Mouse (Mus musculus) spleen, adult 12 weeks (tissue): ENCODE measurements at regions not wholly inside any gene's neighbourhood (a gene's known extent, or its start where the extent isn't known, plus 50 kb on each side); places are given as distances from the start of the nearest gene placed in this dataset.

Experiments used
- DNase-seq: peaks from one replicate; pipeline ENCODE4 v3.0.0; 2022; ENCODE audit warnings: low spot score

DNA sequence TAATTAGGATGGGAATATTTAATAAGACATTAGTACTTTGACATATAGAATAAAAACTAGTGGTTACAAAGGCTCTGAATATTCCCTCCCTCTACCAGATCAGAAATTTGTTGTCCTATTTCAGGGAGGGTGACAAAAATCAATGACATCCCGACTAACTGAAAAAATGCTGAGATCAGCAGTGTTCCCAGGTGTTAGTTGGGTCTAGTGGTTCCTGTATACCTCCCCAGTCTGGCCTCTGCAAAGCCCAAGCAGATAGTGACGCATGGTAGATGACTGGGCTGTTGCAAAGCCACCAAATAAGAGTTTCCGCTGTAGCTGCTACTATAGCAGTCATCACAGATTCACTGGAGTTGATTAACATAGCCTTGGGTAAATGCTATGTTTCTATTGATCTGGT lies 59.9 kb upstream of the Gm4791 start:
- DNase-seq = no peak

DNA sequence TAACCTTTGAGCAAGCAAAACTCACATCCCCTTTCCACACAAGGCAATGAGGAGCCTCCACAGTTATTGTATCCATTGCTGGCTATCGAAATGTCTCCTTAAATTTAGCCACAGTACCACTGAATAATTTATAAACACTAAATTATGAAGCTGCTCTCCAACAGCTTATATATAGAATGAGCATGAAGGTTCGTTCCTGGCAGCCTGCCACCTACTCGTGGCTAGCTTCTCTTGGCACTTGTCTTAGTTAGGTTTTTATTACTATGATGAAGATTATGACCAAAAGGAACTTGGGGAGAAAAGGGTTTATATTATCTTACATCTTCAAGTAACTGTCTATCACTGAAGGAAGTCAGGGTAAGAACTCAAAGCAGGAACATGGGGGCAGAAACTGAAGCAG lies 72.9 kb upstream of the Gm4791 start:
- DNase-seq = no peak

DNA sequence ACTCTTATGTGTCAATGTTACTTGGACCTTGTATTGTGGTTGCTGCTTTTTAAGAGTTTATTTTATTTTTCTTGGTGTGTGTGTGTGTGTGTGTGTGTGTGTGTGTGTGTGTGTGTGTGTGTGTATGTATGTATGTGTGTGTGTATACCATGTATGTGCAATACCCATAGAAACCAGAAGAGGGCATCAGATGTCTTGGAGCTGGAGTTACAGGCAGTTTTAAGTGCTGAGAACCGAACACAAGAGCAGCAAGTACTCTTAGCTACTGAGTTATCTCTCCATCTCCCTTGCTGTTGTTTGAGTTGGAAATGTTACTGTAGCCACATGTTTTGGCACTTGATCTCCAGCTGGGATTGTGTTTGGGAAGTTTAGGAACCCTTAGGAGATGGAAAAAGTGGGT lies 78.5 kb upstream of the Gm4791 start:
- no peak for DNase-seq

DNA sequence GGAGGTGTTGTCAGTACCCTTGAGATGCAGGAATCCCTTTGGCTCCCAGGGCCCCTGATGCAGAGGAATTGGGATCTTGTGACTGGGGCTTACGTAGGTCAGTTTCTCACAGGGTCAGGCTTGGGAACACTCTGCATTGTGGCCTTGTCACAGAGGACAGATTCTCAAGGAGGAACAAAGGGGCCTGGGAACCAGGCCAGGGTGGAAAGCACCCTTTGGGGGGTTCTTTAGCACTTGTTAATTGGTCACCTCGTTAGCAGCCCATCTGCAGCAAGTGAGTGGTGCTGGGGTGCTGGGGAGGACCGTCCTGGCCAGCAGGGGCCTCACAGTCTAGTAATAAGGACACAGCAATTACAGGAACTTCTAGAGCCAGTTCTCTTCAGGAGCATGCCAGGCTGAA lies 85.3 kb upstream of the Gm4791 start:
- DNase-seq = no peak

DNA sequence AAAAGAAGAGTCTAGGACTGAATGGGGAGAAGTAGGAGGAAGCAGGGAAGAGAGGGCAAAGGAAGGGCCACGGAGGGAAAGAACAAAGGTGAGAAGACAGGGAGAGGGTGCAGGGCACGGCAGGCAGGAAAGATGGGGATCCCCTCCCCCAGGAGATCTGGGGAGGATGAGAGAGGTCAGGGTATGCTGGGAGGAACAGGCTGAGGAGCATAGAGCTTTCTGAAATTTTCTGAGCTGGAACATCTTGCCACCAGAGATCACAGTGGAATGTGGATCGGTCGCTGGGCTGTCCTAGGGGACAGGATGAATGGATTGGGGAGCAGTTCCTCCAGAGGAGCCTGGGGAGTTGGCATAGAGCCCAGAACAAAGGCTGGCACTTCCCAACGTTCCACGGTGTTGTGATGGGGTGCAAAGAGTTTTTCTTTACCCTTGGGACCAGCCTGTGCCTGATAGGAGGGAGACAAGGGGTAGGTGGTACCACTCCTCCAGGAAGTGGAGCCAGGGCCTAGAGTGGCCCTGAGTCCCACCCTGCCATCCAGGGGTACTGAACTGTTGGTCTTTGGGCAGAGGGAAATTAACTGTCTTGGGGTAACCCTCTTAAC lies 89.0 kb upstream of the Gm4791 start:
- no peak for DNase-seq

DNA sequence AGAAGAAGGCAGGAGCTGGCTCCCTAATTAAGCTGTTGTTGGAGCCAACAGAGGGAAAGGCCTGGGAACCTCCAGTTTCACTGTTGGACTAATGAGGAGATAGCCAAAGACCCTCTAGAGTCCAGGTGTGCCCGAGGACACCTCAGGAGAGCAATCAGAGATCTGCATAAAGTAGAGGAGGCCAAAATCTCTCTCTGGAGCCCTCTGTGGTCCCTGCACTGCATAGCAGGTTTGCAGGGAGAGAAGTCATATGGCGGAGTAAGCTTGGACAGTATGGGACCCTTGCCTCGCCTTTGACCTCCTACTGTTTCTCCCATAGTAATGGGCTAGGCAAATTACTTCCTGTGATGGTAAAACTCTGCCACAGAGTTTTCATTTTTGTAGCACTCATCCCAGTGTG lies 93.5 kb upstream of the Gm4791 start:
- no peak for DNase-seq

DNA sequence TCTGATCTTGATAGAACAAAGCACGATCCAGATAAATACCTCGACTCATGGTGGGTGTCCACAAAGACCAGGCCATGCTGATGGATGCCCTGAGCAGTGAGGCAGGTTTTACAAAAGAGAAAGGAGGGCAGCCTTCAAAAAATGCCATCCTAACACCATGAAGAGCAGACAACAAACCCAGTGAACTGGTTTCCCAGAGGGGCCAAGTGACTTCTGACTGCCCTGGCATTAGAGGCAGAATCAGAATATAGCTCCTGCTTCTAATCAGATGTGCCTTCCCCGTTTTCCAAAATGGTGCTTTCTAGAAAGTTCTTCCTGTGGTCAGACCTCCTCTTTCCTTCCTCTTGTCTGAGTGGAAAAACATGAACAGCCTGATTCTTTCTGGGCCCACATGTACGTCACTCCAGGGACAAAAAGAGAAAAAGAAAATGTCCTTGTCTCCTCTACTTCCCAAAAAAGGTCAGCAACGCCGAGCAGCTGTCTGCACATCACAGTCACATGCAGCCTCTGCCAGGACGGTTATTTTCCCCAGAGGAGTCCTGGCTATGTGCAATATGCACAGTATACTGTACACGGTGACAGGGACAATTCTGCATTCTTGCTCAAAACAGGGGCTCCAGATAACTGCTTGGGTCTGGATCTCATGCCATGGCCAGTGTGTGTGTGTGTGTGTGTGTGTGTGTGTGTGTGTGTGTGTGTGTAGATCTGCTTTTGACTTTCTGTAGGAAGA lies 94.9 kb upstream of the Gm4791 start:
- no peak for DNase-seq

DNA sequence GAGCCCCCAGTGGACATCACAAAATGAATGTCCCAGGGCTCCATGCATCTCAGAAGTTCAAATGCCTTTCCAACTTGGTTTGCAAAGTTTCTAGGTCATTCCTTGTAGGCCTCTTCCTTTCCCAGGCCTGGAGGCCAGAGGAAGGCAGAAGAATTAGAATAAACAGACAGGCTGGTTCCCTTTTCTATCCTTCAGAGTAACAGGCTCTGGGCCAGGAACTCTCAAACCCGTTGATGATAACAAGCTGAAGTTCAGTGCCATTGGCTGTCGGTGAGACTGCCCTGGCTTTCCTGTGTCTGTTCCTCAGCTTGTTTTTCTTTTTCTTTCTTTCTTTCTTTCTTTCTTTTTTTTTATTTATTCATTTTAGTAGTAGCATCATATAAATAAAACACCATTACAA lies 99.3 kb upstream of the Gm4791 start:
- no peak for DNase-seq

DNA sequence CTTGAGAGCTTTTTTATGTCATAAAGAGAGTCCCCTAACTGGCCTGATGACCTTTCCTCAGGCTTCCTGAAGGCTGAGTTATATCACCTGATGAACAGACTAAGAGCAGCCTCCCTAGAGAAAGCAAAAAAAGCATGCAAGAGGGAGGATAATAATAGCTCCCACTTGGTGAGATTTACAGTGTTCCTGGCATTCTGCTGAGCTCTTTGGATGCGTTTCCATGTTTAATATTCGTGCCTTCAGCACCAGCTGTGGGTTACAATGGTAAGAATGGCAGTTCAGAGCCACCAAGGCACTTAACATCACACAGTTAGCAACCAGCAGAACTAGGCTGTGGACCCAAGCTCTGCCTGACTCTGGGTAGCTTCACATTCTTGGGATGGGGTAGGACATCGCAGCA lies 100.4 kb upstream of the Gm4791 start:
- DNase-seq = no peak

DNA sequence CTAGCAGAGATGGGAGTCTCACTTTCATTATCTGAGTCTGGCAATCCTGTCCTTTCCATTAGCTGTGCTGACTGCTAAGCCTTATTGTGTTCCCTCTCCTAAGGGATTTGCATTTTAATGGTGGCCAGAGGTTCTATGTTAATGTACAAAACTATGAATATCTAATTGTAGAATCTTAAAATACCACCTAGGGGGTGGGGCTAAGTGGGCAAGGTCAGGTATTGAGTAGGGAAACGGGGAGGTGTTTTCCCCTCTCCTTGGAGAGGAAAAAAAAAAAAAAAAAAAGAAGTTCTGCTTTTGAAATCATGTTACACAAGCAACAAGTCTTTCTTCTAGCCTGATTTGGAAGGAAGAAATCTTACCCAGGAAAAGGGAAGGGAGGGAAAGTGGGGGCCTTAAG lies 106.7 kb upstream of the Gm4791 start:
- no peak for DNase-seq

DNA sequence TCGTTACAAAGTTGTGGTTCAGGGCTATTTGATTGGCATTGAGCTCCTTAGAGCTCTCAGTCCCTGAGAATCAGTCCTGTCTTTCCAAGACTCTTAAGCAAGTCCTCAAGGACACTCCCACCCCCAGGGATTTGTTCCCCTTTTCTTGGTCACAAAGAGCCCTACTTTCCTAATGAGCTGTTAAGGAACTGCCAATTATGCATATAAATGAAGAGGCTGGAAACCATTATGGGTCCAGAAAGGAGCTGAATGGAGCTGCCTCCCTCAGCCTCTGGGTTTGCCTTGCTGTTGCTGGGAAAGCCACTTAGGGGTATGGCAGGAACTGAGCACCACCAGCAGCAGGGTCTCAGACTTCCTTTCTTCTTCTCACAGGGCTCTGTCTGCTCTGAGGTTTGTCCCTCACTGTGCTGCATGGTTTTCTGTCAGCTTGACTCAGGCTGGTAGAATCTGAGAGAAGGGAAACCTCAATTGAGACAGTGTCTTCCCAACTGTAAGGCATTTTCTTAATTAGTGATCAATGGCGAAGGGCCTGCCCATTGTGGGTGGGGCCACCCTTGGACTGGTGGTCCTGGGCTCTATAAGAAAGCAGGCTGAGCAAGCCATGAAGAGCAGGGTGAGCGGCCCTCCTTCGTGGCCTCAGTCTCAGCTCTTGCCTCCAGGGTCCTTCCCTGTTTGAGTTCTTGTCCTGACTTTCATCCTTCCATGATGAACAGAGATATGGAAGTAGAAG lies 108.4 kb upstream of the Gm4791 start:
- DNase-seq = no peak

DNA sequence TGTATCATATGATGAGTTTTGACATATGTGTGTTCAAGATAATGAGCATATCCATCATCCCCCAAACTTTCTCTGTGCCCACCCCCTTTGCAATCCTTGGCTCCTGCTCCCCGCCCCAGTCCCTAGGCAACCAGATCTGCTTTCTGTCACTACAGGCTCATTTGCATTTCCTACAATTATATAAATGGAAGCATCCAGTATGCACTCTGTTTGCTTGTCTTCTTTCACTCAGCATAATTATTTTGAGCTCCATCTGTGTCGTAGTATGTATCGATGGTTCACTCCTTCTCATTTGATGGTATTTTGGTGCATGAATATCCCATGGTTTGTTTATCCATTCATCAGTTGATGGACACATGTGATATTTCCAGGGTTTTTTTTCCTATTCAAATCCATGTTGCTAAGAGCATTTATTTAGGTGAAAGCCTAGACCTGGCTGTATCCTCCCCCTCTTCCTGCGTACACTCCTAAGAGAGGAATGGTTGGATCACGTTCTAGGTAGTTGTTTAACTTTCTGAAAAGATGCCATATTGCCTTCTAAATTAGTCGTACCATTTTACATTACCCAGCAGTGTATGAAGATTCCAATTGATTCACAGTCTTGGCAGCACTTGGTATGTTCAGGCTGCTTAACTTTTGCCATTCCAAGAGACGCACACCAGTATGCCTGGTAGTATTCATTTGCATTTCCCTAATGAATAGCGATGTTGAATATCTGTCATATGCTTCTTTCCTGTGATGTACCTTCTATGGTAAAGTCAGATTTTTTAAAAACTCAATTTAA lies 127.1 kb upstream of the Gm4791 start:
- no peak for DNase-seq

DNA sequence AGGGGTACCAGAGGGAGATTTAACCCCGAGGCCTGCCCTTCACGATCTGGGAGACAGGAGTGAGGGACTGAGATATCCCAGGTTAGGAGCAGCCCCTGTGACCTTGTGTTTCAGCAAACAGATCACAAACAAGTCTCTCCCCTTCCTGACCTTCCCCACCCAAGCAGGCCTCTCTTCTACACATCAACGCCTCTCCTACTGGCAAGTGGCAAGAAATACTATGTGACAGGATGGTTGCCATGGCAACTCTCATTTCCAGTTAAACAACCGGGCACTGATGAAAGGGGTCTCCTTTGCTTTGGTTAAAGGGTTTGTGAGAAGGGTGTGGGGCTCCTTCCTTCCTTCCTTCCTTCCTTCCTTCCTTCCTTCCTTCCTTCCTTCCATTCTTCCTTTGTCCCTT lies 134.6 kb upstream of the Gm4791 start:
- no peak for DNase-seq

DNA sequence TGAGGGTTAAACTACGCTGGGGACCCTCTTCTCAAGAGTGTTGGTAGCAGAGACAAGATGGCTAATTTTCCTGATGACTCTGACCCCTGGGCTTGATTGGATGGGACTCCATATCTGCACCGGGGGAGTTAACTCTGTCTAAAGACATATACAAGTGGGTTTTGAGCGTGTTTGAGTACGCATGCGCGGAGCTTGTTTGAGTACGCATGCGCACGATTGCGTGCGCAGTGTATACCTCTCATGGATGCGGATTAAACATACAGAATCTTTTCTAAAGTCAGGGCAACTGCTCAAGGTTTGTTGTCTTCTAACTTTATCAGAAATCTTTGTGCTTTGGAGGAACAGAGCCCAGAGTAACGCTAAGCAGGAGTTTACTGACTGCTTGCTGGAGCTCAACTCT lies 146.8 kb upstream of the Gm4791 start:
- no peak for DNase-seq

DNA sequence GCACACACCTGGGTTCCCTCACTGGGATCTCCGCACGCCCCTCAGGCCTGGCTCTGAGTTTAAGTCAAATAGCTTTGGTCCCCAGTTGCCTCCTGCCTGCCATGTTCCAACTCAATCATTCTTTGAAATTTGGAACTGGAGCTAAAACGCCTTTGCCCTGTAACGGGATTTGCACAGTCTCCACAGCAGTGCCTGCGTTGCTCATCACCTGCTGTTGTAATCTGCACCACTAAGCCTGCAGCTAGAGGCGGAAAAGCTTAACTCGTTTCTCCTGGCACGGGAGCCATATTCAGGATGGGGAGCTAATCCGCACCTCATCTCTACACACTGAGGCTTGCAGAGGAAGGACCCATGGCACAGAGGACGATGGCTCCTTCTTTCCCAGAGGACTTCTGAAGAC lies 147.2 kb upstream of the Gm4791 start:
- DNase-seq = no peak

DNA sequence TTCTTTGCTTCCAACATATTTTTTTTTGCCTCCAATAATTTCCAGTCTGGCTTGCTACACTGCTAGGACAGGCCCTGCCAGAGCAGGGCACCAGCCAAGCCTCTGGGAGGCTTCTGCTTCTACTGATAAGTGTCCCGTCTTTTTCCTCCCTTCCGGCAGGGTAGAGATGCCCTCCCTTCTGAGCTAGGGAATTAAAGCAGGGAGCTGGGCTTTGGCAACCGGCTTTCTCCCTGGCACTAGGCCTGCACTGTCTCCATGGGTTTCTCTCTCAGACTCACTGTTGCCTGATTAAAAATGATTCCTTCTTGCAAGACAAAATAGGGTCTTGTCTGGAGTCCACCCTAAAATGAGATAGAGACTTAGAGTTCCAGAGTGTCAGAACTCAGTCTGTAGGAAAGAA lies 153.3 kb upstream of the Gm4791 start:
- DNase-seq = no peak

DNA sequence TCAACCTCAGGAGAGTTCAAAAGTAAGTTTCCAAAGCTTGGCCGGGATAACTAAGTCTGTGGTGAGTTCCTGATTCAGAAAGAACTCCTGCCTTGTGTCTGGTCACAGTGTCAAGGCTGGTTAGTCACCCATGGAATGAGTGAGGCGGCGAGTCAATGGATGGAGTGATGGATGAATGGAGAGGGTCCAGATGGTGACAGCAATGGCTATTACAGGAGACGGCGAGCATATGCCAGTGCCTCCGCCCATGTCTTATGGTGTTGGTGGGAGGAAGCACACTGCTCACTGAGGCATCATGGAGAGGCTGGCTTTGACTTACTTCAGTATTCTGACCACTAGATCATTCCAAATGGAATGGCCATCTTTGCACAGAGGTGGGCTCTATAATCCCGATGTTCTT lies 154.8 kb upstream of the Gm4791 start:
- DNase-seq = no peak

DNA sequence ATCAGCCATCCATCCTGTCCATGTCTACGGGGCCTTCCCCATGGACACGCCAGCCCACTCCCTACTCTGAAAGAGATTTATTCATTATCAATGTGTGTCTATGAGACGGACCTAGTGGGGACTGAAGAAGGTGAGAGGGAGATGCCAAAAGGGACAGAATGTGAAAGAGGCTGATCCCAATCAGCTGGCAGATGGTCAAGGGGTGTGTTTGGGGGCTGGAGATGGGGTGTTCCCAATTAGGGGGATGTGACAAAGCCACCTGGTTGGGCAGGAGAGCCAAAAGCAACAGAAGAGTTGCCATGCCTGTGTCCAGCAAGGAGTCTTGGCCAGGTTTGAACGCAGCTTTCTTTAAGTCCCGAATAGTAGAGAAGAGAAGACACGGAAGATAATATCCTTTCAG lies 157.0 kb upstream of the Gm4791 start:
- DNase-seq = no peak

DNA sequence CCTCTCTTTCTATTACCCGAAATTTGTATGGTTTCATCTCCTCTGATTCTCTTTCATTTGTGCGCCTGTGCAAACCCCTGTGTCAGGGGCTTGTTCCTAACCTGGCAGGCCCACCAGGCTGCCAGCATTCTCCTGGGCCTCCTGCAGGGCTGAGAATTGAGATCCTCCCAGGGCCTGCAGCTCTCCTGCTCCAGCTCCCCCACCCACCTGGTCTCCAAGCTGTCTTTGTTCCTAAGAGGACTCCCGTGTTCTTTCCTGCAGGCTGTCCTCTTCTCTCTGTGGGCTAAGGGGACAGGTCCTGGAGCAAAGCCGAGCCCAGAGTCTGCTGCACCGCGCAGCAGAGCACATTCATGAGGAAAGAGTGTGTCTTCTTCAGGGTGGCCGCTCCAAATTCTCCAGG lies 163.3 kb upstream of the Gm4791 start:
- DNase-seq = no peak

DNA sequence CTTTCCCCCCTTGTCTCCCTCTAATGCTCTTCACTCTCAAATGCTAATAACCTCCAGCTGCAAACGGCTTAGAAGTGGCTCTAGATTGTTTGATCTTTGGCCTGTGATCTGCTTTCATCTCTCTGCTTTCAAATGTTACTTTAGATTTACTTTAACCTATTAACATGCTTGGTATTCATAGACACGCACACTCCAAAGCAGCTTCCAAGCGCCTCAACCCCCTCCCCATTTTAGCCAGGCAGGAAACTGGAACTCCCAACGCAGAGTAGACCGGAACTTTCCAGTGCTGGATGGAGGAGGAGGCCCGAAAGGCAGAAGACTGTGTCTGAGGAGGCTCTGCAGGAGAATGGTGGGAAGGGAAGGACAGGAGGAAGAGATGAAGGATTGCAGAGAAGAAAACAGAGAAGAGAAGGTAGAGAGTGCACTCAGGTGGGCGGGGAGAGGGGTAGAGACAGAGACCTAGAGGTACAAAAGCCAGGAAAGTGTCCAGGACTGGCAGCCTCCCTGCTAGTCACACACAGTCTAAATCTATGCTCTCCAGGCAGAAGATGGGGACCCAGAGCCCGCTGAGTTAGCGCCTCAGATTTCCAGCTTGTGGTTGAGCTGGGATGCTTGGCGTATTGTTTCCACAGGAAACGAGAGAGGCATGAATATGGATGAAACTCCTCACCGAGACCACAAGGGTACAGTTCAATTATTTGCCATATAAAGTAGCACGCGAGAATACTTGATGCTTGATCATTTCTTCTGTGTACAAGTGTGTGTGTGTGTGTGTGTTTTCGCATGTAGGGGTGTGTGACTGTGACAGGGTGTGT lies 167.6 kb upstream of the Gm4791 start:
- DNase-seq = no peak

DNA sequence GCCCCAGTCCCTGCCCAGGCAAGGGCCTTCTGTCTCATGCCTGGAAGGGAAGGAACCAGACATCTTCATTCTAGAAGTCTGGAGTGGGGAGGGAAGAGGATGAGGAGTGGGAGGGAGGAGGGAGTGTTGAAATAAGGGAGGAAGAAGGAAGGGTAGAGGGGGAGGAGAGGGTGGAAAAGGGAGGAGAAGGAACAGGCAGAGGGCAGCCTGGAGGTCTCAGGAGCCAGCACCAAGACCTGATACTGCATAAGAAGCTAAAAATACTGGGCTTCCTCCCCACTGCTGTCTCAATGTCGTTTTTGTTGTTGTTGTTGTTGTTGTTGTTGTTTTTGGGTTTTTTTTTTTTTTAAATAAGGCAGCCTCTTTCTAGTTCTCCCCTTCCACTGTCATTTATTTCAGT lies 168.2 kb upstream of the Gm4791 start:
- DNase-seq = no peak

DNA sequence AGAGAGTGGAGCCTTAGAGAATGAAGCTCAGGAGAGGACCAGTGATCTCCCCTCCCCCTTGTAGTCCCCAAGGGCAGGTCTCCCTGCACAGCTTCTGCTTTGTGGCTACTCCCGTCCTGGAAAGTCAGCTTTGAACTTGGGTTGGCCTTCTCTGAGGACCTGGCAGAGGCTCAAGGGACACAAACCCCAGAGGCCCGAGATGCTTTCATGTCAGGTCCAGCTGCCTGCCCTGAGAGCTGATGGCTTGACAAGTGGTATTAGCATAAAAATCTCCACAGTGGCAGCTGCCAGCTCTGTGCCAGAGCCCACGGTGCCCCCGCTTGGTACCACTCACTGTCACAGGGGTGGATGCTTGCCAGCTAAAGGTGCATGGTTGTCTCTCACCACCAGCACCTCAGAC lies 173.8 kb upstream of the Gm4791 start:
- no peak for DNase-seq
